Mouse (Mus musculus) embryonic stem cell, embryonic (primary cell): ENCODE measurements around the gene Lgr6.

Source experiments
- CTCF ChIA-PET, 4 experiments: fragments of 300-600 bp in 2 of 4; fragments of 350-600 bp in 2 of 4; sonication (Branson Sonifier 250); formaldehyde crosslinking; loops; one replicate each; lab custom pipeline; 2022; ENCODE audit warnings: inconsistent platforms in 2 of 4; lab: Charles Lee
- POLR2A ChIA-PET, 4 experiments: fragments of 300-600 bp in 2 of 4; fragments of 350-600 bp in 2 of 4; sonication (Branson Sonifier 250); formaldehyde crosslinking; loops; one replicate each; lab custom pipeline; 2022; ENCODE audit warnings: antibody characterized with exemption in 4 of 4, inconsistent platforms in 1 of 4; lab: Charles Lee

Lgr6 gene

GRCm38 (mm10) chr1:135020281-135020940, 84.7 kb downstream of the Lgr6 start:
- ChIA-PET POLR2A (interaction anchor here in 1 of 4 experiments (0.6 kb wide), 1 partner anchor 43 kb away, joined by 3 read pairs; no protein-coding TSS in a partner anchor), CTCF (no interaction called here)

- POLR2A ChIA-PET, result interaction anchor here in 1 of 4 experiments (0.5 kb wide), 1 partner anchor 360 kb away, joined by 3 read pairs; no protein-coding TSS in a partner anchor
- CTCF ChIA-PET, result no interaction called here
These were observed 85.3 kb downstream of the Lgr6 start for GRCm38 (mm10) chr1:135019775-135020167.

GRCm38 (mm10) chr1:135019087-135019774, 85.8 kb downstream of the Lgr6 start:
- ChIA-PET POLR2A (interaction anchor here in 2 of 4 experiments (0.5 to 1.0 kb wide), 2 partner anchors 10 to 360 kb away, joined by 3 read pairs; no protein-coding TSS in a partner anchor), CTCF (interaction anchor here in 2 of 4 experiments (0.6 kb wide), 2 partner anchors 31 to 1056 kb away, joined by 5 to 7 read pairs; no protein-coding TSS in a partner anchor)

GRCm38 (mm10) chr1:135017656-135018015, 87.4 kb downstream of the Lgr6 start:
- POLR2A ChIA-PET, result no interaction called here

GRCm38 (mm10) chr1:135016907-135017655, 88.0 kb downstream of the Lgr6 start:
- ChIA-PET CTCF (no interaction called here), POLR2A (interaction anchor here in 1 of 4 experiments (0.7 kb wide), 1 partner anchor 81 kb away, joined by 3 read pairs; no protein-coding TSS in a partner anchor)

More at GRCm38 (mm10) chr1:135017656-135018015, 87.4 kb downstream of the Lgr6 start:
- CTCF ChIA-PET, result no interaction called here

GRCm38 (mm10) chr1:135014921-135015445, 90.1 kb downstream of the Lgr6 start:
- CTCF ChIA-PET, result interaction anchor here in 3 of 4 experiments (0.6 to 1.3 kb wide), 5 partner anchors 8 to 95 kb away, joined by 3 to 6 read pairs (median 3); no protein-coding TSS in a partner anchor
- POLR2A ChIA-PET, result interaction anchor here in 3 of 4 experiments (0.6 to 1.2 kb wide), 3 partner anchors 59 to 1208 kb away, joined by 3 to 4 read pairs (median 3); partner anchors contain the start of gene Ppp1r12b (in 1 of the 3)

GRCm38 (mm10) chr1:135012472-135012871, 92.6 kb downstream of the Lgr6 start:
- CTCF ChIA-PET, result interaction anchor here in 2 of 4 experiments (0.6 to 0.7 kb wide), 2 partner anchors 11 to 267 kb away, joined by 3 to 25 read pairs; no protein-coding TSS in a partner anchor
- POLR2A ChIA-PET, result interaction anchor here in 1 of 4 experiments (0.5 kb wide), 1 partner anchor 1218 kb away, joined by 4 read pairs; no protein-coding TSS in a partner anchor

- CTCF ChIA-PET, result interaction anchor here in 1 of 4 experiments (0.7 to 1.4 kb wide), 2 partner anchors 11 to 23 kb away, joined by 3 read pairs; no protein-coding TSS in a partner anchor
- POLR2A ChIA-PET, result no interaction called here
These were observed 93.2 kb downstream of the Lgr6 start for GRCm38 (mm10) chr1:135011912-135012311.

GRCm38 (mm10) chr1:135009833-135010232, 95.2 kb downstream of the Lgr6 start:
- CTCF ChIA-PET, result interaction anchor here in 3 of 4 experiments (0.7 to 2.0 kb wide), 3 partner anchors 14 to 101 kb away, joined by 3 to 7 read pairs (median 6); no protein-coding TSS in a partner anchor
- POLR2A ChIA-PET, result interaction anchor here in 2 of 4 experiments (0.6 to 1.2 kb wide), 3 partner anchors 9 to 429 kb away, joined by 3 to 6 read pairs (median 3); no protein-coding TSS in a partner anchor

GRCm38 (mm10) chr1:135005696-135006095, 99.4 kb downstream of the Lgr6 start:
- CTCF ChIA-PET, result interaction anchor here in 3 of 4 experiments (0.6 to 1.2 kb wide), 3 partner anchors 17 to 1876 kb away, joined by 4 to 9 read pairs (median 8); no protein-coding TSS in a partner anchor
- POLR2A ChIA-PET, result interaction anchor here in 1 of 4 experiments (1.1 kb wide), 1 partner anchor 10 kb away, joined by 3 read pairs; no protein-coding TSS in a partner anchor

- ChIA-PET CTCF (interaction anchor here in 2 of 4 experiments (0.7 to 0.9 kb wide), 2 partner anchors 14 to 871 kb away, joined by 3 to 4 read pairs; no protein-coding TSS in a partner anchor), POLR2A (no interaction called here)
These were observed 101.7 kb downstream of the Lgr6 start for GRCm38 (mm10) chr1:135003346-135003745.

GRCm38 (mm10) chr1:135000527-135000926, 104.5 kb downstream of the Lgr6 start:
- POLR2A ChIA-PET, result interaction anchor here in 1 of 4 experiments (0.5 kb wide), 1 partner anchor 572 kb away, joined by 3 read pairs; no protein-coding TSS in a partner anchor
- CTCF ChIA-PET, result interaction anchor here (0.8 to 4.7 kb wide), 4 partner anchors 11 to 13 kb away, joined by 3 to 26 read pairs (median 4); no protein-coding TSS in a partner anchor

GRCm38 (mm10) chr1:134998231-134998630, 106.8 kb downstream of the Lgr6 start:
- POLR2A ChIA-PET, result interaction anchor here in 1 of 4 experiments (1.5 kb wide), 1 partner anchor 18 kb away, joined by 3 read pairs; no protein-coding TSS in a partner anchor
- CTCF ChIA-PET, result interaction anchor here in 3 of 4 experiments (0.6 to 4.7 kb wide), 5 partner anchors 8 to 503 kb away, joined by 3 to 26 read pairs (median 4); no protein-coding TSS in a partner anchor

- ChIA-PET CTCF (interaction anchor here in 3 of 4 experiments (0.6 to 4.7 kb wide), 4 partner anchors 8 to 566 kb away, joined by 3 to 26 read pairs (median 6); no protein-coding TSS in a partner anchor), POLR2A (interaction anchor here in 2 of 4 experiments (0.7 to 1.5 kb wide), 2 partner anchors 17 to 419 kb away, joined by 3 read pairs; no protein-coding TSS in a partner anchor)
These were observed 107.5 kb downstream of the Lgr6 start for GRCm38 (mm10) chr1:134997568-134997967.

GRCm38 (mm10) chr1:134996471-134996870, 108.6 kb downstream of the Lgr6 start:
- ChIA-PET CTCF (interaction anchor here in 2 of 4 experiments (1.1 to 4.7 kb wide), 4 partner anchors 7 to 141 kb away, joined by 3 to 26 read pairs (median 4); no protein-coding TSS in a partner anchor), POLR2A (interaction anchor here in 1 of 4 experiments (0.7 to 0.8 kb wide), 2 partner anchors 9 to 46 kb away, joined by 3 read pairs; no protein-coding TSS in a partner anchor)

- ChIA-PET CTCF (interaction anchor here in 2 of 4 experiments (0.6 to 1.2 kb wide), 4 partner anchors 9 to 624 kb away, joined by 3 read pairs; no protein-coding TSS in a partner anchor), POLR2A (interaction anchor here in 1 of 4 experiments (0.7 to 0.8 kb wide), 2 partner anchors 10 to 47 kb away, joined by 3 read pairs; no protein-coding TSS in a partner anchor)
These were observed 109.1 kb downstream of the Lgr6 start for GRCm38 (mm10) chr1:134995954-134996353.
